Mouse (Mus musculus) testis, adult 2 months (tissue): ENCODE data around the gene 2610528A11Rik. TPM values are rescaled to one million over a fixed set of nuclear protein-coding genes. Genes with fewer than 3 reads are reported as not detected.

Source experiments
- H3K27ac ChIP-seq: fragments of 200-500 bp; 2 replicates; pipeline ENCODE4 v1.5.1; 2012; ENCODE audit warnings: low read depth, low read length; ENCODE audit not compliant: control insufficient read depth, insufficient read depth
- H3K27me3 ChIP-seq: fragments of 200-500 bp; 2 replicates; pipeline ENCODE4 v1.6.1; 2012; ENCODE audit warnings: mild to moderate bottlenecking, low read length, moderate library complexity; ENCODE audit not compliant: control insufficient read depth, insufficient read depth
- H3K36me3 ChIP-seq: fragments of 200-500 bp; 2 replicates; pipeline ENCODE4 v1.6.1; 2012; ENCODE audit warnings: mild to moderate bottlenecking, low read length; ENCODE audit not compliant: control insufficient read depth, insufficient read depth
- H3K4me1 ChIP-seq: fragments of 200-500 bp; 2 replicates; pipeline ENCODE4 v1.6.1; 2012; ENCODE audit warnings: low read length; ENCODE audit not compliant: control insufficient read depth, insufficient read depth
- H3K4me3 ChIP-seq: fragments of 200-500 bp; 2 replicates; pipeline ENCODE4 v1.5.1; 2012; ENCODE audit warnings: low read depth, mild to moderate bottlenecking, low read length, moderate library complexity, mixed read lengths; ENCODE audit not compliant: control insufficient read depth
- CTCF ChIP-seq: fragments of 200-500 bp; IDR thresholded peaks from 2 replicates; pipeline ENCODE4 v1.5.1; 2012; ENCODE audit warnings: low read depth, mild to moderate bottlenecking, inconsistent platforms, low read length, moderate library complexity; ENCODE audit not compliant: control insufficient read depth, insufficient read depth, insufficient replicate concordance
- POLR2A ChIP-seq: fragments of 200-500 bp; IDR thresholded peaks from 2 replicates; pipeline ENCODE4 v1.6.1; 2012; ENCODE audit warnings: low read depth, mild to moderate bottlenecking, inconsistent platforms, low read length, moderate library complexity; ENCODE audit not compliant: control insufficient read depth
- polyA plus RNA-seq: library from polyadenylated mRNA; depleted of rRNA; stranded (reverse); fragments of >200 nt; gene quantifications from 2 replicates; pipeline ENCODE4 v1.2.3, GENCODE M21; 2012

The 2610528A11Rik gene
- polyA plus RNA-seq, 1 experiment: 85.0 TPM

- Histone ChIP-seq H3K36me3 (no peaks in the 10 kb centered on the region), H3K27ac (no peak overlapping the region), H3K4me3 (no peak overlapping the region), H3K27me3 (no peaks in the 10 kb centered on the region), H3K4me1 (no peaks in the 10 kb centered on the region)
- TF ChIP-seq CTCF (no peak), POLR2A (no peak)
These were observed 4.4 kb downstream of the 2610528A11Rik start for GRCm38 (mm10) chr14:37109460-37109859.

- Histone ChIP-seq H3K4me1 (no peaks in the 10 kb centered on the region), H3K4me3 (no peak overlapping the region), H3K27me3 (no peaks in the 10 kb centered on the region), H3K27ac (no peak overlapping the region), H3K36me3 (no peaks in the 10 kb centered on the region)
- TF ChIP-seq CTCF: no peak
- no peak for TF ChIP-seq POLR2A
These were observed 8.0 kb downstream of the 2610528A11Rik start for GRCm38 (mm10) chr14:37105846-37106245.

GRCm38 (mm10) chr14:37104747-37105146, 9.1 kb downstream of the 2610528A11Rik start:
- Histone ChIP-seq H3K27me3 (no peaks in the 10 kb centered on the region), H3K27ac (no peak overlapping the region), H3K4me1 (no peaks in the 10 kb centered on the region), H3K4me3 (no peak overlapping the region), H3K36me3 (no peaks in the 10 kb centered on the region)
- TF ChIP-seq CTCF: no peak

- no peak overlapping the region for H3K27ac ChIP-seq
- peaks cover 6% of the 10 kb centered on the region for H3K4me1 ChIP-seq
- TF ChIP-seq POLR2A (no peak), CTCF (no peak)
- H3K36me3 ChIP-seq: no peaks in the 10 kb centered on the region
- H3K27me3 ChIP-seq: no peaks in the 10 kb centered on the region
- H3K4me3 ChIP-seq: no peak overlapping the region
These were observed 11.3 kb downstream of the 2610528A11Rik start for GRCm38 (mm10) chr14:37102484-37102883.

GRCm38 (mm10) chr14:37101531-37101930, 12.3 kb downstream of the 2610528A11Rik start:
- no peak for TF ChIP-seq CTCF
- TF ChIP-seq POLR2A: no peak

GRCm38 (mm10) chr14:37097956-37098530, 15.8 kb downstream of the 2610528A11Rik start, which contains the start of gene Cdhr1:
Gene Cdhr1, minus strand, starts transcription at chr14:37098347.
- Histone ChIP-seq H3K4me3 (no peak within 1 kb of the TSS; the same call in 1 of the 2 replicates), H3K27ac (no peak within 1 kb of the TSS), H3K36me3 (no peaks in the 10 kb centered on the region), H3K27me3 (no peaks in the 10 kb centered on the region), H3K4me1 (peaks cover 6% of the 10 kb centered on the region)
- TF ChIP-seq POLR2A: no peak
- TF ChIP-seq CTCF: no peak

More at GRCm38 (mm10) chr14:37101531-37101930, 12.3 kb downstream of the 2610528A11Rik start:
- Histone ChIP-seq H3K27me3 (no peaks in the 10 kb centered on the region), H3K4me3 (no peak overlapping the region), H3K27ac (no peak overlapping the region), H3K36me3 (no peaks in the 10 kb centered on the region), H3K4me1 (peaks cover 6% of the 10 kb centered on the region)

- H3K27me3 ChIP-seq: no peaks in the 10 kb centered on the region
- TF ChIP-seq POLR2A (no peak), CTCF (no peak)
- no peaks in the 10 kb centered on the region for H3K36me3 ChIP-seq
- no peak overlapping the region for H3K4me3 ChIP-seq
- peaks cover 6% of the 10 kb centered on the region for H3K4me1 ChIP-seq
- H3K27ac ChIP-seq: no peak overlapping the region
These were observed 18.3 kb downstream of the 2610528A11Rik start for GRCm38 (mm10) chr14:37095556-37095955.
